Mouse (Mus musculus) ovary, adult 10 weeks (tissue): ENCODE results near the gene Gm10944. TPM values are rescaled to one million over a fixed set of nuclear protein-coding genes. Genes with fewer than 3 reads are reported as not detected.

Source experiments
- polyA plus RNA-seq: library from polyadenylated mRNA; stranded (reverse); fragments of 350-450 nt; fragmentation: Illumina TruSeq; extraction: RNeasy Lipid Tissue Mini Kit (QIAGEN cat#74804); gene quantifications from one replicate; pipeline ENCODE4 v1.2.3, GENCODE M21; 2014

Gm10944 gene
- polyA plus RNA-seq: not detected

GRCm38 (mm10) chr10:10681048-10681447, at the start of gene Gm10944:
Gene Gm10944 (plus strand): TSS chr10:10681348.

Other genes with a start within 250 kb of the Gm10944 start
- gene Adgb, start 209.0 kb upstream of the Gm10944 start, polyA plus RNA-seq: 4.2 TPM
- gene Rab32, start 123.1 kb upstream of the Gm10944 start, polyA plus RNA-seq: 28.2 TPM